In genomic region chr13:49681351-49682232, GRCm38 (mm10) we compare ENCODE assay signal across 8 mouse cellular contexts. TPM values are rescaled to one million over a fixed set of nuclear protein-coding genes. Genes with fewer than 3 reads are reported as not detected.
A peak's percentile ranks its signal among the peaks of the same experiment; 100 is the strongest.
DNase-seq lines count a peak whose midpoint lies in the region; ATAC-seq and TF ChIP-seq lines count a peak whose summit lies in the region.

Gene Iars (plus strand): TSS chr13:49682100.

- H3K9ac ChIP-seq in CH12.LX (ENCODE audit: insufficient read depth, low read depth), result peak within 1 kb of the TSS; percentile 91
- H3K9ac ChIP-seq in forebrain, embryonic 11.5 days (ENCODE audit: low read length), result peak within 1 kb of the TSS; percentile 75
- H3K9ac ChIP-seq in heart, embryonic 16.5 days (ENCODE audit: low read length), result peak within 1 kb of the TSS; percentile 86
- H3K9ac ChIP-seq in liver, embryonic 15.5 days, result peak within 1 kb of the TSS; percentile 85
- H3K9ac ChIP-seq in neural tube, embryonic 12.5 days, result peak within 1 kb of the TSS; percentile 66

- H3K79me2 ChIP-seq in CH12.LX (replicated peaks; ENCODE audit: control insufficient read depth, extremely low read depth, insufficient read depth, poor library complexity, severe bottlenecking), result peaks cover 46% of the 10 kb centered on the region

- peak within 1 kb of the TSS; percentile 92 for H3K4me2 ChIP-seq in CH12.LX (ENCODE audit: insufficient read depth, low read depth, poor library complexity, severe bottlenecking)
- H3K4me2 ChIP-seq in forebrain, embryonic 11.5 days (ENCODE audit: low read depth, low read length, severe bottlenecking), result peak within 1 kb of the TSS; percentile 58
- H3K4me2 ChIP-seq in heart, embryonic 16.5 days (ENCODE audit: low read depth, low read length), result peak within 1 kb of the TSS; percentile 72
- peak within 1 kb of the TSS; percentile 73 for H3K4me2 ChIP-seq in liver, embryonic 15.5 days
- peak within 1 kb of the TSS; percentile 93 for H3K4me2 ChIP-seq in neural tube, embryonic 12.5 days (replicated peaks)

- in situ Hi-C loops in CH12.LX (cut with MboI; ENCODE audit: low pct_ligation_motif_present, low pct_unique_long_range_greater_than_20kb, low sequenced_read_pairs), result no loop called here

- peak; percentile 100 for ATAC-seq in forebrain, embryonic 11.5 days (replicated peaks; ENCODE audit: low FRiP score)
- peak; percentile 100 for ATAC-seq in heart, embryonic 16.5 days (replicated peaks; ENCODE audit: extremely low read depth, insufficient read depth, low FRiP score)
- ATAC-seq in liver, embryonic 15.5 days (ENCODE audit: insufficient read depth), result peak; percentile 100
- ATAC-seq in neural tube, embryonic 12.5 days (ENCODE audit: low FRiP score, low read depth), result peak; percentile 100

- no peak for TF ChIP-seq RAD21 in CH12.LX (IDR thresholded peaks at IDR 0.05; ENCODE audit: low read depth, low read length)

- DNase-seq in CH12.LX (ENCODE audit: extremely low read depth), result peak; percentile 98
- peak; percentile 97 for DNase-seq in c-Kit-positive CD71-positive TER-119-negative erythroid progenitor cells, embryonic 14.5 days (ENCODE audit: low read depth)
- DNase-seq in forebrain, embryonic 11.5 days (ENCODE audit: low spot score), result peak; percentile 97
- peak; percentile 98 to 99 for DNase-seq in kidney, postnatal 36 days
- peak; percentile 97 for DNase-seq in telencephalon, adult 2 months (ENCODE audit: low read depth, low spot score)

- H3K9me3 ChIP-seq in CH12.LX (replicated peaks; ENCODE audit: low read length), result no peaks in the 10 kb centered on the region
- H3K9me3 ChIP-seq in forebrain, embryonic 11.5 days (ENCODE audit: control insufficient read depth, low read length), result no peaks in the 10 kb centered on the region
- no peaks in the 10 kb centered on the region for H3K9me3 ChIP-seq in heart, embryonic 16.5 days (replicated peaks; ENCODE audit: control insufficient read depth, low read length)
- H3K9me3 ChIP-seq in liver, embryonic 15.5 days (replicated peaks), result no peaks in the 10 kb centered on the region
- no peaks in the 10 kb centered on the region for H3K9me3 ChIP-seq in neural tube, embryonic 12.5 days

- H3K4me3 ChIP-seq in CH12.LX (replicated peaks in 1 of 3; ENCODE audit: low read depth in 2 of 3, low read length in 2 of 3, poor library complexity in 1 of 3), result peak within 1 kb of the TSS; percentile 75 to 89 (median 83)
- peak within 1 kb of the TSS; percentile 74 for H3K4me3 ChIP-seq in forebrain, embryonic 11.5 days (ENCODE audit: low read depth, low read length)
- peak within 1 kb of the TSS; percentile 86 for H3K4me3 ChIP-seq in heart, embryonic 16.5 days (ENCODE audit: low read length)
- H3K4me3 ChIP-seq in liver, embryonic 15.5 days (replicated peaks), result peak within 1 kb of the TSS; percentile 84
- peak within 1 kb of the TSS; percentile 75 for H3K4me3 ChIP-seq in neural tube, embryonic 12.5 days

- TF ChIP-seq EP300 in CH12.LX (IDR thresholded peaks at IDR 0.05; ENCODE audit: low read length), result no peak

- H3K36me3 ChIP-seq in CH12.LX (replicated peaks in 1 of 2; ENCODE audit: control insufficient read depth in 1 of 2, insufficient read depth in 1 of 2, low read length in 1 of 2), result peaks cover 18 to 55% of the 10 kb centered on the region in 2 experiments
- H3K36me3 ChIP-seq in forebrain, embryonic 11.5 days (ENCODE audit: control insufficient read depth, insufficient read depth, low read length), result no peaks in the 10 kb centered on the region
- peaks cover 3% of the 10 kb centered on the region for H3K36me3 ChIP-seq in heart, embryonic 16.5 days (ENCODE audit: control insufficient read depth, insufficient read depth)
- H3K36me3 ChIP-seq in liver, embryonic 15.5 days (replicated peaks), result peaks cover 28% of the 10 kb centered on the region
- peaks cover 16% of the 10 kb centered on the region for H3K36me3 ChIP-seq in neural tube, embryonic 12.5 days

- no peak for TF ChIP-seq CTCF in CH12.LX (conservative IDR thresholded peaks at IDR 0.05 in 1 of 2, IDR thresholded peaks at IDR 0.05 in 1 of 2; ENCODE audit: low read depth in 2 of 2, low read length in 2 of 2)

- H3K4me1 ChIP-seq in CH12.LX (ENCODE audit: control insufficient read depth in 1 of 2, insufficient read depth in 2 of 2), result peaks cover 4 to 30% of the 10 kb centered on the region in 2 experiments; a peak in 3 of 4 replicates
- peaks cover 5% of the 10 kb centered on the region; the same call in 1 of the 2 replicates for H3K4me1 ChIP-seq in forebrain, embryonic 11.5 days (replicated peaks; ENCODE audit: control insufficient read depth, insufficient read depth, low read length)
- H3K4me1 ChIP-seq in heart, embryonic 16.5 days (ENCODE audit: control insufficient read depth, insufficient read depth, low read length), result peaks cover 11% of the 10 kb centered on the region
- peaks cover 32% of the 10 kb centered on the region for H3K4me1 ChIP-seq in liver, embryonic 15.5 days (replicated peaks)
- H3K4me1 ChIP-seq in neural tube, embryonic 12.5 days, result peaks cover 21% of the 10 kb centered on the region

- dilution Hi-C loops in CH12.LX (cut with MboI; ENCODE audit: extremely low pct_ligation_motif_present, extremely low pct_unique_long_range_greater_than_20kb, low sequenced_read_pairs), result no loop called here

- no peaks in the 10 kb centered on the region for H3K27me3 ChIP-seq in CH12.LX (replicated peaks)
- H3K27me3 ChIP-seq in forebrain, embryonic 11.5 days (ENCODE audit: control insufficient read depth, insufficient read depth, low read length), result no peaks in the 10 kb centered on the region
- H3K27me3 ChIP-seq in heart, embryonic 16.5 days (ENCODE audit: control insufficient read depth, insufficient read depth, low read length), result no peaks in the 10 kb centered on the region
- H3K27me3 ChIP-seq in liver, embryonic 15.5 days, result no peaks in the 10 kb centered on the region
- no peaks in the 10 kb centered on the region for H3K27me3 ChIP-seq in neural tube, embryonic 12.5 days (replicated peaks)

- H3K27ac ChIP-seq in CH12.LX (ENCODE audit: insufficient read depth, low read depth), result peak within 1 kb of the TSS; percentile 47; the same call in 1 of the 2 replicates
- H3K27ac ChIP-seq in forebrain, embryonic 11.5 days (ENCODE audit: low read depth, low read length), result peak within 1 kb of the TSS; percentile 7; the same call in 1 of the 2 replicates
- peak within 1 kb of the TSS; percentile 76 for H3K27ac ChIP-seq in heart, embryonic 16.5 days (ENCODE audit: low read length)
- H3K27ac ChIP-seq in liver, embryonic 15.5 days (replicated peaks), result peak within 1 kb of the TSS; percentile 91
- H3K27ac ChIP-seq in neural tube, embryonic 12.5 days, result no peak within 1 kb of the TSS

- 6% methylated on average over 26 of the region's 26 CpGs for WGBS in forebrain, embryonic 11.5 days
- WGBS in heart, embryonic 16.5 days, result 3% methylated on average over 26 of the region's 26 CpGs
- WGBS in liver, embryonic 15.5 days (ENCODE audit: insufficient replicate concordance), result 5% methylated on average over 26 of the region's 26 CpGs
- 6% methylated on average over 26 of the region's 26 CpGs for WGBS in neural tube, embryonic 12.5 days

- TF ChIP-seq POLR2A in CH12.LX (IDR thresholded peaks at IDR 0.05; ENCODE audit: low read depth, low read length), result peak; percentile 89

TF ChIP-seq in CH12.LX, 34 proteins besides CTCF, POLR2A, EP300 and RAD21 (continues in another document):
- TF ChIP-seq HCFC1 (IDR thresholded peaks at IDR 0.05; ENCODE audit: low read depth, low read length), result peak; percentile 88
- no peak for TF ChIP-seq RCOR1 (conservative IDR thresholded peaks at IDR 0.05; ENCODE audit: low read depth, low read length)
- TF ChIP-seq ELF1 (IDR thresholded peaks at IDR 0.05; ENCODE audit: low read depth, low read length), result peak; percentile 80
- TF ChIP-seq MAZ (IDR thresholded peaks at IDR 0.05; ENCODE audit: low read depth, low read length), result no peak
- peak; percentile 71; the same call in 1 of the 2 replicates for TF ChIP-seq JUND (conservative IDR thresholded peaks at IDR 0.05; ENCODE audit: low read depth, low read length)
- peak; percentile 96 for TF ChIP-seq NELFE (IDR thresholded peaks at IDR 0.05; ENCODE audit: low read depth, low read length)
- peak; percentile 97 for TF ChIP-seq MXI1 (IDR thresholded peaks at IDR 0.05; ENCODE audit: low read depth, low read length)
- TF ChIP-seq MEF2A (IDR thresholded peaks at IDR 0.05; ENCODE audit: borderline replicate concordance, low read depth, low read length), result no peak
- TF ChIP-seq ETS1 (conservative IDR thresholded peaks at IDR 0.05; ENCODE audit: low read depth, low read length), result no peak
- peak; percentile 79; the same call in 1 of the 2 replicates for TF ChIP-seq POLR2AphosphoS2 (IDR thresholded peaks at IDR 0.05; ENCODE audit: low read depth, low read length)
- TF ChIP-seq ZNF384 (IDR thresholded peaks at IDR 0.05; ENCODE audit: low read depth, low read length), result no peak
- TF ChIP-seq ZC3H11A (IDR thresholded peaks at IDR 0.05; ENCODE audit: low read depth, low read length), result no peak
- TF ChIP-seq MAFK (IDR thresholded peaks at IDR 0.05; ENCODE audit: insufficient replicate concordance, low read length), result no peak
- TF ChIP-seq SIN3A (IDR thresholded peaks at IDR 0.05; ENCODE audit: low read length), result peak; percentile 93
- no peak for TF ChIP-seq ZKSCAN1 (IDR thresholded peaks at IDR 0.05; ENCODE audit: borderline replicate concordance, low read depth, low read length)
- no peak for TF ChIP-seq E2F4 (IDR thresholded peaks at IDR 0.05; ENCODE audit: insufficient replicate concordance, low read depth, low read length)
- TF ChIP-seq PAX5 (IDR thresholded peaks at IDR 0.05; ENCODE audit: low read length), result no peak
- TF ChIP-seq SMC3 (IDR thresholded peaks at IDR 0.05; ENCODE audit: low read depth, low read length), result no peak
- TF ChIP-seq TCF12 (IDR thresholded peaks at IDR 0.05; ENCODE audit: low read depth, low read length), result peak; percentile 79
- peak; percentile 35; the same call in 1 of the 2 replicates for TF ChIP-seq ZMIZ1 (IDR thresholded peaks at IDR 0.05; ENCODE audit: low read depth, low read length)
- no peak for TF ChIP-seq USF1 (IDR thresholded peaks at IDR 0.05; ENCODE audit: low read depth, low read length)
- TF ChIP-seq CHD2 (IDR thresholded peaks at IDR 0.05; ENCODE audit: low read length), result peak; percentile 94
- TF ChIP-seq USF2 (conservative IDR thresholded peaks at IDR 0.05; ENCODE audit: low read depth, low read length), result no peak
- peak; percentile 47 for TF ChIP-seq NRF1 (IDR thresholded peaks at IDR 0.05; ENCODE audit: low read depth, low read length)

RNA-seq across cellular contexts. Expression of gene Iars, which starts in this region (rescaled TPM):
- total RNA-seq in CH12.LX (2012; rRNA removed) (100 and 141 TPM in 2 replicates), CH12.LX (2014; rRNA removed) (81.6 and 88.2 TPM in 2 replicates)
- polyA plus RNA-seq in CH12.LX (2012; ENCODE audit: insufficient read length, low read depth), result 148 and 160 TPM in 2 replicates
- 124 and 129 TPM in 2 replicates for polyA plus RNA-seq in forebrain, embryonic 11.5 days (2014; fragmentation: Nextera tagmentation; extraction: Ambion mirVana)
- 49.1 and 52.6 TPM in 2 replicates for polyA plus RNA-seq in heart, embryonic 16.5 days (2015; fragmentation: Nextera tagmentation; extraction: Ambion mirVana)
- 46.3 and 49.2 TPM in 2 replicates for polyA plus RNA-seq in liver, embryonic 15.5 days (2015; fragmentation: Nextera tagmentation; extraction: Ambion mirVana)
- 76.9 and 83.7 TPM in 2 replicates for polyA plus RNA-seq in neural tube, embryonic 12.5 days (2016; fragmentation: Nextera tagmentation; extraction: Ambion mirVana)
